Mouse (Mus musculus) testis, postnatal 14 days (tissue): ENCODE data around the gene Krtap1-3.

Source experiments
- DNase-seq: peaks from one replicate; pipeline ENCODE4 v3.0.0; 2021; ENCODE audit warnings: low spot score

Krtap1-3 gene

DNA sequence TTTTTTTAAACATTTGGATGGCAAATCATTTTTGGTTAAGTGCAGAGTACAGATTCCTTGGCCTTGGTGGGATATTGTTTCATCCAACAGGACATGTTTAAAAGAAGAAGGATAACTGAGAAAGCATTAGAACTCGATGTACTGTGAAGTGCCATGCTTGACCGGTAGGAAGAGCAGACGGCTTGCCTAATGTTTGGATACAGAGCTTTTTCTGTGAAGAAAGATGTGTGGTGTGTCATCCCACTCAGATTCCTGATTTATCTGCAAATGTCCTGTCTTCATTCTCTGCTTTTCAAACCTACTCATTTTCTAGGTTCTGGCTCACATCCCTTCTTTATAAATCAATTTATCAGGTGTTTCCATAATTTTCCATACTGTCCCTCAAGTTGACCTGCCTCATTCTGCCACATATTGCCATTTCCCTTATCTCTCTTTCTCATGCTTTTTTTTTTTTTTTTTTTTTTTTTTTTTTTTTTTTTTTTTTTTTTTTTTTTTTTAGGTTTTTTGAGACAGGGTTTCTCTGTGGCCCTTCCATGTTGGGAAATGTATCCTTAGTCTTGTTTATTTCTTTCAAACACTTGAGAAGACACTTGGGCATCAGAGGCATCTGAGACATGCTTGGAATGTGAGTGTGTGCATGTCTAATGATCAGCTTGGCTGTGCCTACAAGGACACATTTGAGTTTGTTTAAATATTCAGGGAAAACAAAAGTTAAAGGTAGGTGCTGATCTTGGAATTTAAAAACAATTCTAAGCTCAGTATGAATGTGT is 33.0 kb downstream of the Krtap1-3 start:
- no peak for DNase-seq

DNA sequence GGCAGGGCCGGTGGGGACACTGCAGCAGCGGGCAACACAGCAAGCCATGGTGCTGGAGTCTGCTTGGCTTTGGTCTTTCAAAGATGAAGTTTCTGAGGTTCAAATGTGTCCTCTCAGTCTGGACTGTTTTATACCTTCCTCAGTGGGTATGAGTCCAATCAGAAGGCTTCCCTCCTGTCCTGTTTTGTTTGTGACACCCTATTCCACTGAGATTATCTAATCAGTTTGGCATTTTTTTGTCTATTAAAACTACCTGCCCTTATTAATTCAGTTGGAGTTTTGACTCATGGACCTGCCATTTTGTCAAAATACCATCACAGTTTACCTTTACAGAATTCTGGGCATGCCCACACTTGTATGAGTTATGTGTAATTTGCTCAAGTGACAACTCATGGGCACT is 34.4 kb downstream of the Krtap1-3 start, which contains the start of gene Krtap3-2:
Krtap3-2 (minus strand) TSS at position 101 of the 400 bp plus-strand sequence.
- DNase-seq: no peak

GRCm38 (mm10) chr11:99556195-99556594 is 34.9 kb downstream of the Krtap1-3 start:
- no peak for DNase-seq

DNA sequence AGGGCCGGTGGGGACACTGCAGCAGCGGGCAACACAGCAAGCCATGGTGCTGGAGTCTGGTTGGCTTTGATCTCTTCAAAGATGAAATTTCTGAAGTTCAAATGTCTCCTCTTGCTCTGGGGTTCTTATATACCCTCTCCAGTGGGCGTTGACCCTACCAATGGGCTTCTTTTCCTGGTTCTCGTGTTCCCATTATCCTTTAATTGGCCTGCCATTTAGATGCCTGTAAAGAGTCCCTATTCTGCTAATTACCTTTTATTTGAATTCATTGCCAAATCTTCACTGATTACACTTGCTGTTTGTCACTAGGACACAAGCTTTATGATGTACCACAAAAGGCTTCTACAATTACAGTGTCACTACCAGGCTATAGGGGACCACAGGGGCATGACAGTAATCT is 40.4 kb downstream of the Krtap1-3 start, which contains the start of gene Krtap3-3:
Krtap3-3 (minus strand) TSS at position 101 of the 400 bp plus-strand sequence.
- DNase-seq: no peak

DNA sequence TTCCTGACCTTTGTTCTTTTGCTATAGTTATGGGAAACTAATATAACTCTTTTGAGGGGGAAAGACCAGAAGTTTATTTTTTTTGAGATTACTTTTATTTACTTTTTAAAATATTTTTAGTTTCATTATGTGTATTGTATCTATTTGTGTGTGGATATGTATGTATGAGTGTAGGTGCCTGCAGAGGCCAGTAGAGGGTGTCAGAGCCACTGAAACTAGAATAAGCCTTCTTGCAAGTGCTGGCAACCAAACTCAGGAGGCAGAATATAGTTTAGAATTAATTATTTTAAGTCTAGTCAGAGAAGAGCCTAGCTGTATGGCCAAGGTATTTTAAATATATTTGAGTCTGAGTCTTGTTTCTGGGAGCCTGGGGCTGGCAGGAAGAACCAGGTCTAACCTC is 43.2 kb downstream of the Krtap1-3 start:
- DNase-seq: no peak
